ENCODE assay signal across 10 mouse cellular contexts in genomic region chr14:101869145-101869544, GRCm38 (mm10).
DNase-seq lines count a peak whose midpoint lies in the region; ATAC-seq and TF ChIP-seq lines count a peak whose summit lies in the region.
"Had no signal": no experiment of that assay in that cellular context is flagged by ENCODE, and none has a peak within 500 bp of the region (broad histone marks: within the 10 kb centered on the region; RNA-seq: fewer than 3 reads in every experiment).

No protein-coding gene starts in this region.

- H3K27me3 ChIP-seq in C2C12 (ENCODE audit: control insufficient read depth, insufficient read depth, insufficient read length) = no peaks in the 10 kb centered on the region
- H3K27me3 ChIP-seq in heart, embryonic 14.5 days (ENCODE audit: control insufficient read depth, insufficient read depth, low read length) = no peaks in the 10 kb centered on the region
- H3K27me3 ChIP-seq: hindbrain, embryonic 15.5 days had no signal

- H3K9ac ChIP-seq in heart, embryonic 14.5 days (ENCODE audit: low read length) = no peak overlapping the region
- H3K9ac ChIP-seq: hindbrain, embryonic 15.5 days; lung, embryonic 14.5 days had no signal

- H3K4me3 ChIP-seq in C2C12 (ENCODE audit: insufficient read depth, poor library complexity, severe bottlenecking) = peak overlapping the region; percentile 7
- no peak overlapping the region for H3K4me3 ChIP-seq in heart, embryonic 14.5 days (ENCODE audit: control insufficient read depth in 1 of 2, insufficient read depth in 1 of 2, low read depth in 1 of 2, low read length in 2 of 2)
- no peak overlapping the region for H3K4me3 ChIP-seq in lung, adult 2 months (replicated peaks; ENCODE audit: extremely low read depth, low read depth, low read length)
- H3K4me3 ChIP-seq: hindbrain, embryonic 15.5 days had no signal

- DNase-seq in adrenal gland, postnatal 25 days = peak; percentile 21
- no peak for DNase-seq in lung, adult 2 months
- no peak for DNase-seq in frontal cortex, adult 2 months (ENCODE audit: extremely low spot score in 1 of 2, low spot score in 1 of 2)
- no peak for DNase-seq in cerebellum, adult 9-10 months
- no peak for DNase-seq in left cerebral cortex, adult 11 months (ENCODE audit: low spot score)
- DNase-seq: embryo, embryonic 11 days; lung, embryonic 14.5 days had no signal

- ATAC-seq in heart, embryonic 14.5 days (ENCODE audit: insufficient number of reproducible peaks, insufficient read depth, low FRiP score, low read depth) = no peak

- peaks cover 34 to 56% of the 10 kb centered on the region in 2 experiments for H3K4me1 ChIP-seq in heart, embryonic 14.5 days (ENCODE audit: control insufficient read depth in 2 of 2, insufficient read depth in 2 of 2, low read length in 2 of 2)
- peaks cover 22% of the 10 kb centered on the region for H3K4me1 ChIP-seq in lung, adult 2 months (ENCODE audit: control insufficient read depth, insufficient read depth, low read length)
- H3K4me1 ChIP-seq: hindbrain, embryonic 15.5 days had no signal

- 41% methylated on average over 6 of the region's 6 CpGs for WGBS in heart, embryonic 14.5 days
- WGBS in lung, adult 2 months = 36% methylated on average over 6 of the region's 6 CpGs

- no peaks in the 10 kb centered on the region for H3K9me3 ChIP-seq in heart, embryonic 14.5 days (ENCODE audit: control insufficient read depth, low read length)
- H3K9me3 ChIP-seq: hindbrain, embryonic 15.5 days had no signal

- H3ac ChIP-seq in C2C12 (ENCODE audit: control insufficient read depth, insufficient read length, low read depth) = no peak overlapping the region

- H3K4me2 ChIP-seq in heart, embryonic 14.5 days (ENCODE audit: low read length) = no peak overlapping the region
- H3K4me2 ChIP-seq: hindbrain, embryonic 15.5 days; lung, embryonic 14.5 days had no signal

- peaks cover 16% of the 10 kb centered on the region for H3K79me3 ChIP-seq in C2C12 (ENCODE audit: low read depth)

- TF ChIP-seq POLR2A in lung, adult 2 months (IDR thresholded peaks at IDR 0.05; ENCODE audit: borderline replicate concordance, extremely low read depth, low read depth, low read length) = 0 out of 2 replicates have a peak, but pooled peaks have one; percentile 12

- peak overlapping the region; percentile 0 to 31; a peak in 2 of 4 replicates for H3K27ac ChIP-seq in heart, embryonic 14.5 days (replicated peaks in 1 of 2; ENCODE audit: control insufficient read depth in 1 of 2, insufficient read depth in 1 of 2, low read depth in 2 of 2, low read length in 2 of 2)
- H3K27ac ChIP-seq: hindbrain, embryonic 15.5 days had no signal

- H3K36me3 ChIP-seq in C2C12 (ENCODE audit: control insufficient read depth, insufficient read depth) = no peaks in the 10 kb centered on the region
- no peaks in the 10 kb centered on the region for H3K36me3 ChIP-seq in heart, embryonic 14.5 days (ENCODE audit: control insufficient read depth, insufficient read depth, low read length)
- H3K36me3 ChIP-seq: hindbrain, embryonic 15.5 days had no signal

- TF ChIP-seq CTCF in C2C12 (IDR thresholded peaks at IDR 0.05; ENCODE audit: control insufficient read depth, insufficient read depth, insufficient read length) = no peak
- TF ChIP-seq CTCF in lung, adult 2 months (IDR thresholded peaks at IDR 0.05; ENCODE audit: insufficient read depth, low read length) = no peak

- H3K79me2 ChIP-seq in C2C12 (ENCODE audit: control insufficient read depth, insufficient read depth) = peaks cover 37% of the 10 kb centered on the region

TF ChIP-seq in C2C12, 6 proteins besides CTCF, POLR2A, EP300 and RAD21:
- peak; percentile 35 for TF ChIP-seq USF1 (IDR thresholded peaks at IDR 0.05; ENCODE audit: low read depth)
- TF ChIP-seq MAX (IDR thresholded peaks at IDR 0.05) = peak; percentile 36
- TF ChIP-seq CEBPB (IDR thresholded peaks at IDR 0.05; ENCODE audit: low read depth) = no peak
- peak; percentile 80 for TF ChIP-seq MYOD1 (IDR thresholded peaks at IDR 0.05; ENCODE audit: control insufficient read depth, insufficient read length, low read depth)
- TF ChIP-seq MYOG (IDR thresholded peaks at IDR 0.05; ENCODE audit: control insufficient read depth, extremely low read depth, insufficient read length) = no peak
- TF ChIP-seq FOSL1 (IDR thresholded peaks at IDR 0.05; ENCODE audit: insufficient read depth, low read length, poor library complexity, severe bottlenecking) = no peak
